Mouse (Mus musculus) hindbrain, embryonic 12.5 days (tissue): Measurements from ENCODE around the gene Fgf5. TPM values are rescaled to one million over a fixed set of nuclear protein-coding genes. Genes with fewer than 3 reads are reported as not detected.

Experiments
- ATAC-seq: fragments of 200-750 bp; cut with Nextera tagmentation; 2 replicates; pipeline ENCODE4 v1.8.0; 2017; ENCODE audit warnings: moderate TSS enrichment; ENCODE audit not compliant: low FRiP score
- H3K27ac ChIP-seq: fragments of 300-500 bp; sonication (generic); 2 replicates; pipeline ENCODE4 v1.5.1; 2016; ENCODE audit warnings: mild to moderate bottlenecking
- H3K27me3 ChIP-seq: fragments of 300-500 bp; sonication (generic); 2 replicates; pipeline ENCODE4 v1.6.1; 2016; ENCODE audit warnings: mild to moderate bottlenecking
- H3K36me3 ChIP-seq: fragments of 300-500 bp; sonication (generic); 2 replicates; pipeline ENCODE4 v1.6.1; 2016; ENCODE audit warnings: mild to moderate bottlenecking
- H3K4me1 ChIP-seq: fragments of 300-500 bp; sonication (generic); 2 replicates; pipeline ENCODE4 v1.6.1; 2016
- H3K4me2 ChIP-seq: fragments of 300-500 bp; sonication (generic); replicated peaks from 2 replicates; pipeline ENCODE4 v1.6.1; 2016; ENCODE audit warnings: mild to moderate bottlenecking
- H3K4me3 ChIP-seq: fragments of 300-500 bp; sonication (generic); 2 replicates; pipeline ENCODE4 v1.5.1; 2016; ENCODE audit warnings: mild to moderate bottlenecking
- H3K9ac ChIP-seq: fragments of 300-500 bp; sonication (generic); 2 replicates; pipeline ENCODE4 v1.6.1; 2016; ENCODE audit warnings: mild to moderate bottlenecking, moderate library complexity
- H3K9me3 ChIP-seq: fragments of 300-500 bp; sonication (generic); replicated peaks from 2 replicates; pipeline ENCODE4 v1.6.1; 2016; ENCODE audit warnings: mild to moderate bottlenecking
- WGBS: fragments of 180-500 bp; shearing (Covaris S2); methylation state at CpG from one replicate; pipeline ENCODE4 v1.1.7; 2016; 5-methylcytosine and 5-hydroxymethylcytosine counted together
- polyA plus RNA-seq: library from polyadenylated mRNA; unstranded; fragments of >200 nt; fragmentation: Nextera tagmentation; extraction: Ambion mirVana; gene quantifications from 2 replicates; pipeline ENCODE4 v1.2.1, GENCODE M21; 2016

The Fgf5 gene
- polyA plus RNA-seq, 1 experiment from 2014 or later: 0.75 TPM

DNA sequence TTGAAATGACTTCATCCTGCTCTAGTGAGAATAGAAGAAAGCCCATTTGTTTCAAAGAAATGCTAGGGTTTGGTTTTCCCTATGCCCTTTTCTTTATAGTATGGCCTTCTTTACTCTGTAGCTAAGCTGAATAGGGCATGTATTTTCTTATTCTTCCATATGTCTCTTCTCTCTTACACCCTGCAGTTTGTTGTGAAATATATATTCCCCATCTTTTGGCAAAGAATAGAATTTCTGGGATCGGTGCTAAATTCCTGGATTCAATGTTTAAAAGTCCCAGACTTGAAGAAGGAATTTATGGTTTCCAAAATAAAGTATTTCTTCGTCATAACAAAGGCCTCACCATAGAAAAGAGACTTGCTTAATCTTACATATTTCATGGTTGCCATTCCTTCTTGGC lies 72.6 kb downstream of the Fgf5 start:
- Histone ChIP-seq H3K36me3 (no peaks in the 10 kb centered on the region), H3K4me3 (no peak overlapping the region), H3K9me3 (no peaks in the 10 kb centered on the region), H3K4me1 (0 out of 2 replicates have a peak, but pooled peaks cover 2% of the 10 kb centered on the region), H3K9ac (no peak overlapping the region), H3K4me2 (no peak overlapping the region), H3K27me3 (peaks cover 7% of the 10 kb centered on the region), H3K27ac (no peak overlapping the region)
- no peak for ATAC-seq
- 88% methylated on average over 2 of the region's 2 CpGs for WGBS

Other genes with a start within 250 kb of the Fgf5 start
- gene Antxr2, start 223.1 kb upstream of the Fgf5 start, polyA plus RNA-seq: 11.5 and 13.6 TPM in 2 replicates
- 2.8 and 3.2 TPM in 2 replicates for gene Prdm8, start 87.0 kb upstream of the Fgf5 start, polyA plus RNA-seq
- gene Cfap299, start 75.1 kb downstream of the Fgf5 start, polyA plus RNA-seq: 1.7 and 2.9 TPM in 2 replicates